Mouse (Mus musculus): ENCODE measurements around the gene Acsm1.

Acsm1 gene

DNA sequence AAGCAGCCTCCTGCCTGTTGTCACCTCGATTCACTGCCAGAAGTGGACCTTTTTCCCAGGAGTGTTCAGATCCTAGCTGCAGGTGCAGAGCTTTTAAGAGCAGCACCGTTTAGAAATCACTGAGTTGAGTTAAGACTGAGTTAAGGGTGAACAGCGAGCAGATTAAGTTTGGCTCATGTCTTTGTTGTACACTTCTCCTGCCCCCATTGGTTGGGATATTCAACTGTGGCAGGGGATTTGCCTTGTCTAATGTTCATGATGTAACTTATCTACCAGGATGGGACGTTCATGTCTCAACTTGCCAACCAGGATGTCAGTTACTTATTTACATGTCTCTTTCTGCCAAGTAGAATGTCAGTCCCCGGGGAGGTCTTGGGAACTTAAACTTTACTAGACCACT is 35.5 kb downstream of the Acsm1 start:
- in situ Hi-C loops (cut with MboI; ENCODE audit: low pct_unique_long_range_greater_than_20kb in 1 of 2, low sequenced_read_pairs in 2 of 2, unreplicated experiment in 1 of 2) = no loop called here

DNA sequence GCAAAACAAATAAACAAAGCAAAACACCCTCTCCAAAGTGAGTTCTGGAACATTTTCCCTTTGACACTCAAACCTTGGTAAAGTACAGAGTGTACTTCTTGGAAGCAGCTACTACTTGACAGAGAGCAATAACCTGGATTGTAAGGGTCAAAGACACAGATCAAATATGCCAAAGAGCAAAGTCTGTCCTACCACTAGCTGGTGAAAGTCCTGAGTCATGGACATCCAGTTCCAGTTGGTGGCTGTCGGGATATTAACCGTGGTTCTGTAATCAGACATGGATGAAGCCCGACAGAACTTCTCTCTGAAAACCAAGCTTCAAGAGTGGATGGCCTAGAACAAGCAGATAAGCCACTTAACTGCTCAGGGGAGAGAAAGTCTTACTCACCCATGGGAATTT is 61.1 kb downstream of the Acsm1 start:
- in situ Hi-C loops (cut with MboI; ENCODE audit: low pct_unique_long_range_greater_than_20kb in 1 of 2, low sequenced_read_pairs in 2 of 2, unreplicated experiment in 1 of 2) = no loop called here

DNA sequence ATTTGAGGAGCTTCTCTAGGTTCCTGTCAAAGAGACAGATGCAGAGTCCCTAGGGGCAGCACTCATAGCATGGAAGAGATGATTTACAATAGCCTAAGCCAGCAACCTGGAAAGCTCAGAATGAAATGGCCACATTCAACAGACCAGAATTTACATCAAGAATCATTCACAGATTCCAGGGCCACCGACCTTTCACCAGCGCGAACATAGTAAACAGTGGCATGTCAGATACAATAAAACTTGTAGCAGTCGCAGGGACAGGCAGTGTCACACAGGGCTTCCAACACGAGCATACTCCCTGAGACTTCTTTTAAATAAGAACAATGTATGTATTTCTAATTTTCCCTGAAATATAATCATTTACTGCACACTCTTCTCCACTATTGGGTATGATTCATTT is 63.6 kb downstream of the Acsm1 start:
- in situ Hi-C loops (cut with MboI; ENCODE audit: low pct_unique_long_range_greater_than_20kb in 1 of 2, low sequenced_read_pairs in 2 of 2, unreplicated experiment in 1 of 2) = no loop called here

DNA sequence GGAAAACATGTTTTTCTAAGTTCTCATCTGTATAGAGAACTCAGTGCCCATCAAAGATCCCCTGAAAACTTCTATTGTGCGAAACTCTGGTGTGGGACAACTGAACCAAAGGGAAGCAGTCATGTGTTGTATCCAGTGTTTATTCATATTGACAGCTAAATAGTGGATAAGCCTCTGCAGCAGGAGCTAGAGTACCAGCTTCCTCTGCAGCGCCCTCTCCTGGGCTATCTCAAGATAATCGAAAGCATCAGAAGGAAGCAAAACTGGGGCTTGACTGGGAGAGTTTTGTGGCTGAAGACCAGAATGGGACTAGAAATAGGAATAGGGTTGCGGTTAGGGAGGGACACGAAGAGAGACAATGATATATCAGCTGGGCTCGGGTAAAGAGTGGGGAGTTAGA is 64.1 kb downstream of the Acsm1 start:
- in situ Hi-C loops (cut with MboI; ENCODE audit: low pct_unique_long_range_greater_than_20kb in 1 of 2, low sequenced_read_pairs in 2 of 2, unreplicated experiment in 1 of 2) = no loop called here

DNA sequence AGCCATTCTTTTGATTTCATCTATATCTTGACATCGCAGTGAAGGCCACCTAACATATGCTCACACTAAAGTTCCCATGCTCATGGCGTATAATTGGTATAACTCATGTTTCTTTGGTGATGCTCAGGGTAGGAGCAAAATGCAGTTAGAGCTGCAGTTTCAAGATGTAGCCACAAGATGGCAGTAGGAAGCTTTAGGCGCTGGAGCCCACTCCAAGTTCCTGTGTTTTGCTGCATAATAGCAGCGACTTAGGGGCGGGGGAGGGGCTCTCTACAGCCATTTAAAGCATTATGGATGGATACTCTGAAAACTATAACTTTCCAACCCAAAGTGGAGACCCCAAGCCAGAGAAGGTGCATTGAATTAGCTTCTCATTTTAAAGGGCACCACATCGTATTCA is 66.6 kb downstream of the Acsm1 start:
- in situ Hi-C loops (cut with MboI; ENCODE audit: low pct_unique_long_range_greater_than_20kb in 1 of 2, low sequenced_read_pairs in 2 of 2, unreplicated experiment in 1 of 2) = no loop called here

DNA sequence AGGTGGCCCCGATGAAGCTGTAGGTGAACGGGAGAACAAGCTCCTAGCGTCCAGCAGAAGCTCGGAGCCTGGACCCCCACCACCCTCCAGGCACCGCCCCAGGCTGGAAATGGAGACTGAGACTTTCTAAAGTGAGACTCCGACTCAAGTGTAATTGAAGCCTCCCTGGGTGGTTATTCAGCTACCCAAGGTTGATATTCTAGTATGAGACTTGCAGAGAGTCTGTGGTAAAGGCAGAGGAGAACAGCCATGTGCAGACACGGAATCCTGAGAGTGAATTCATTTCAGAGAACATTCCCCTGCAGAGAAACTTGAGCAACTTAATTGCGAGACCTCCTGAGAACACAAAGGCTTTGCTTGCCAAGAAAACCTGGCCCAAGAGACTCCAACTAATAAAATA is 73.3 kb downstream of the Acsm1 start:
- in situ Hi-C loops (cut with MboI; ENCODE audit: low pct_unique_long_range_greater_than_20kb in 1 of 2, low sequenced_read_pairs in 2 of 2, unreplicated experiment in 1 of 2) = no loop called here

DNA sequence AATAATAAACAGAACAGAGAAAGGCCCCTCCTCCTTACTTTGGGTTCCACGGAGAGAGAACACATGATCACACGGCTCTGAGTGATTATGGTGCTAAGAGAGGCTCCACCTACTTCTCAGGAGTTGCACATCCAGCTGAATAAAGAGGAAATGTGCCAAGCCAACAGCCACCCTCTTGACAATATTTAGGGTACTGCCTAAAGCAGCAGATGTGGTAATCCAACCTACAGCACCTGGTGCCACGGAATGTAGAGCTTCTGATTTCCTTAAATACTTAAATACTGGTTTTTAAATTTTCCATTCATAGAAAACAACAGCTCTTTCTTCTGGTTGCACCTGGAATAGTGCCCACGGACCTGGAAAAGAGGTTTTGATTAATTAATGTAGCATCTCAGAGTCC is 75.9 kb downstream of the Acsm1 start:
- in situ Hi-C loops (cut with MboI; ENCODE audit: low pct_unique_long_range_greater_than_20kb in 1 of 2, low sequenced_read_pairs in 2 of 2, unreplicated experiment in 1 of 2) = no loop called here

DNA sequence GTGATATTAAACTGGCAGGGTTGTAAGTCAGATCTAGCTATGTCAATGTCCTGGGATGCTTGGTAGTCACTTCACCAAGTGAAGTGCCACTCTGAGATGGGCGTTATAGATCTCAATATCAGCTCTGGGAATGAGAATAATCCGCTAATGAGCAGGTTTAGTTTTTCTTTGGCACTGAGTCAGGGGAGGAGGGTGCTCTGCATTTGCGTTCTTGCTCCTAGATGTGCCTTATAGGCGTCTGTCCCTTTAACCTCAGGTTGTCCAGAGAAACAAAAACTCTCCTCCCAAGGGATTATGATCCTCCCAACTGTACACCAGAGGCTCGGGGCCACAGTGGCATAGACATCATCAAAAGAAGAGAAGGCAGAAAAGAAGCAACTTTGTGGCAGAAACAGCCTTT is 82.9 kb downstream of the Acsm1 start, which contains the start of gene Acsm4:
Gene Acsm4 (plus strand): TSS at position 301 of the 400 bp plus-strand sequence.
- in situ Hi-C loops (cut with MboI; ENCODE audit: low pct_unique_long_range_greater_than_20kb in 1 of 2, low sequenced_read_pairs in 2 of 2, unreplicated experiment in 1 of 2) = no loop called here

DNA sequence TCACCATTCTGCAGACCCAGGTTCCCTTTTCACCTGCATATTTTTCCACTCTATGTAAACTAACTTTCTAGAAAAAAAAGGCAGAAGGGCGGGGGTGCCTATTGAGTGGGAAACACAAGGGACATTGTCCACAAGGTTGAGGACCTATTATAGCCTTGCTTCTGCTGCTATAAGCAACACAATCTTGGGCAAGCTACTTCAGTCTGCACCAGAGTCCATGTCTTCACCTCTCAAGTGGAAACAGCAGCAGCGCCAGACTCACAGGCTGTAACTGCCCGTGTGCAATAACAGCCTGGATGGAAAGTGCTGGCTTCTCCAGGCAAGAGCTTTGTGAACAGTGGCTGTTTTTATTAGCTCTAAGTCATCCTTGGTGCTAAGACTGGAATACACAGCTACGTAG is 85.5 kb downstream of the Acsm1 start:
- in situ Hi-C loops (cut with MboI; ENCODE audit: low pct_unique_long_range_greater_than_20kb in 1 of 2, low sequenced_read_pairs in 2 of 2, unreplicated experiment in 1 of 2) = no loop called here

DNA sequence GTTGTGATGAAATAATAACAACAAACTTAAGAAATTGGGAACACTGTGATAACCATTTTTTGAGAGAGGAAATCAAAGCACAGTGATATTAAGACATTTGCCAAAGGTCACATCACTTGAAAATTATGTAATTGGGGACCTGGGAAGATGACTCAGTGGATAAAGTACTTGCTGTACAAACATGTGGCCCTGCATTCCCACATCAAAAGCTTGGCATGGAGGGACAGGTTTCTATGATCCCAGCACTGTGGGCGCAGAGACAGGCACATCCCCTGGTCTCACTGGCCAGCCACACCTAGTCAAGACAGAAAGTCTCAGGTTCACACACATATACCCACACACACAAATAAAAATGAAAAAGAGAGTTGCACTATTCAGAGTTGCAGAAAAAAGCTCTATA is 88.1 kb downstream of the Acsm1 start:
- in situ Hi-C loops (cut with MboI; ENCODE audit: low pct_unique_long_range_greater_than_20kb in 1 of 2, low sequenced_read_pairs in 2 of 2, unreplicated experiment in 1 of 2) = no loop called here

Data from mouse embryonic stem cell (cell line).